Mouse (Mus musculus): ENCODE data around the gene Ccdc12.

Ccdc12 gene

GRCm38 (mm10) chr9:110645219-110645618 lies 11.1 kb upstream of the Ccdc12 start:
- no peak for DNase-seq (ENCODE audit: low spot score)

DNA sequence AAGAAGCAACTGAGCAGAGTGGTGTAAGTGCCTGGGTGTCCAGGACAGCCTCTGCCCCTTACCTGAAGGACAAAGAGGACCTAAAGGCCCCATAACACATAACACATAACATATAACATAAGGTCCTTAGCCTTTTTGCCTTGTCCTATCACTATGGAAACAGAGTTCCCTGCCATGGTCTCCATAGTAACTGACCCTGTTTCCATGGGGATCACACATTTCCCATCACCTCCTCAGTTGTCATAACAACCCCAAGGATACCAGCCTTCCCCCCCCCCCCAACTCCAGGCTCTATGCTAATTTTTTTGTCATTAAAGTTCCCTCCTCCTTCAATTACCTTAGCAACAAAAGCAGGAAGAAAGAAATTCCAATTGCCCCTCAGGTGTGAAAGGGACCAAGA lies 6.5 kb upstream of the Ccdc12 start:
- no peak for DNase-seq (ENCODE audit: low spot score)

DNA sequence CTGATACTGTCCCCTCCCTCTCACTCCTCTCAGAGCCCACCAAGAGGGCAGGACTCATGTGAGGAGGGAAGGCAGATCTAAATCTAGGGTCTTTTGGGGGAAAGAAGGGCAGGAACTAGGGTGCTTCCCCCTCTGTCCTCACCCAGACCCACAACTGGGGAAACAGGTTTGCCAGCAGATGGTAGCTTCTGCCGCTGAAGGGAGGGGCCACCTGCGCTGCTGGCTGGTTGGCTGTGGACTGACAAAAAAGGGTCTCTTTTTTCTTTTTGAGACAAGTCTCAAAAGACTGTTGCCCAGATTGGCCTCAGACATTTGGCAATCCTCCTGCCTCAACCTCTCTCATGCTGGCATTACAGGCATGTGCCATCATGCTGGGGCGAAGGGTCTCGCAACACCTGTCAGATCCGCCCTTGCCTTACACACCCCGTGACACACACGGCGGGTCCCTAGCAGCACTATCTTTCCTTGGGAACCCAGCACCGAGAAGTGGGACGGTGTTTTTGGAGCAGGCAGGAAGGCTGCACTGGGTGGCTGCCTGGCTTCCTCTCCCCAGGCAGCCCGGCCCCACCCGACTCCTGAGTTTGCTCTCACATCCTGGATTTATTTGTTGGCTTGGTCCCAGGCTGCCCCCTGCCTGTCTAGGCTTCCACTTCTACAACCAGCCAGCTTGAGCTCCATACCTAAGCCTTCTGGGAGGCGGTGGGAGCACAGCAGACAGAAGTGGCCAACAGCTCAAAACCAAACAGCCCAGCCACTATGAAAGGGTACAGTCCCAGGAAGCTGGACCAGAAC lies 4.2 kb upstream of the Ccdc12 start:
- DNase-seq (ENCODE audit: low spot score), result no peak

- no peak for DNase-seq (ENCODE audit: low spot score)
These were observed 3.2 kb upstream of the Ccdc12 start for GRCm38 (mm10) chr9:110652963-110653654.

DNA sequence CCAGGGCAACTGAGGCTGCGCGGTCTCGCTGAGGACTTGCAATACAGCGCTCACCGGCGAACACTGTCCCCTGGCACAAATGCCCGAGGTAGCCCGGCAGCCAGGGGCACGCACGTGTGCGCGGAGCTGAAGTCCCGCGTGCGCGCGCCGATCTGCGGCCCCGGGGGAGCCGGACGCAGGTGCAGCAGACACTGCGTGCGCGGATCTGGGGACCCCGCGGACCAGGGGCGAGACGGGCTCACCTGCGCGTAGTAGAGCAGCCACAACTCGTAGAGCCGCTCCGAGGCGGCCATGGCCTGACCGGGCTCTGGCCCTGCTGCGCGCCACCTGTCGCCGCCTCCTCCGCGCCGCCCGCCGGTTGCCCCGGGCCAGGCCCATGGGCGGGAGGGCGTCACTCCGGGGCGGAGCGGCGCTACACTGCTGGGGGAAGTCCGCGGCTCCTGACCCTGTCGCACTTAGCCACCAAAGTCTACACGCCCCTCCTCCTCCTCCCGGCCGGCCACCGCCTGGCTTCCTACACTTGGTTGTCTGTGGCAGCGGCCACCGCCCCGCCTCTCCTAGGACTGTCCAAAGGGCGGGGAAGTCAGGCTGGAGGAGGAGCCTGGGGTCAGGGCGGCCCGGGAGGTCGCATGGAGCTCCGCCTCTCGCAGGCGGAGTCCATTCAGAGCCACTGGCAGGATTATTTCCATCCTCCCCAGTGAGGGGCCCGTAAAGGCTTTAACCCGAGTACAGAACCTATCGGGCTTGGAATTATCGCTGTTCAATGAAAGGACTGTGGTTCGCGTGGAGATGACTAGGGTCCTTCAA lies 2.4 kb upstream of the Ccdc12 start, which contains the start of gene Nbeal2:
Gene Nbeal2 (minus strand): TSS at position 507 of the 807 bp plus-strand sequence.
- DNase-seq (ENCODE audit: low spot score), result peak; percentile 92

GRCm38 (mm10) chr9:110654726-110655650 lies 1.3 kb upstream of the Ccdc12 start:
- no peak for DNase-seq (ENCODE audit: low spot score)

DNA sequence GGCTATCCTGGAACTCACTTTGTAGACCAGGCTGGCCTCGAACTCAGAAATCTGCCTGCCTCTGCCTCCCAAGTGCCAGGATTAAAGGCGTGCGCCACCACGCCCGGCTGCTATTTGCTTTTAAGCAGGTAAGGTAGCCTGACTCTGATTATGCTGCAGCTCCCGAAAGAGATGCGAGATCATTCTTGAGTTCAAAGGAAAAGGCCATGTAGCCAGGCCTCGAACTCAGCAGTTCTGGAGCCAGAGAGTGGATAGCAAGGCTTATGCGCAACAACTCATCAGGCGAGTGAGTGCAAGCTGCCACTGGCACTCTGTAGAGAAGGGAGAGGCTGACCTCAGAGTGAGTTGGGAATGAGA lies 674 bp upstream of the Ccdc12 start:
- DNase-seq (ENCODE audit: low spot score), result no peak

DNA sequence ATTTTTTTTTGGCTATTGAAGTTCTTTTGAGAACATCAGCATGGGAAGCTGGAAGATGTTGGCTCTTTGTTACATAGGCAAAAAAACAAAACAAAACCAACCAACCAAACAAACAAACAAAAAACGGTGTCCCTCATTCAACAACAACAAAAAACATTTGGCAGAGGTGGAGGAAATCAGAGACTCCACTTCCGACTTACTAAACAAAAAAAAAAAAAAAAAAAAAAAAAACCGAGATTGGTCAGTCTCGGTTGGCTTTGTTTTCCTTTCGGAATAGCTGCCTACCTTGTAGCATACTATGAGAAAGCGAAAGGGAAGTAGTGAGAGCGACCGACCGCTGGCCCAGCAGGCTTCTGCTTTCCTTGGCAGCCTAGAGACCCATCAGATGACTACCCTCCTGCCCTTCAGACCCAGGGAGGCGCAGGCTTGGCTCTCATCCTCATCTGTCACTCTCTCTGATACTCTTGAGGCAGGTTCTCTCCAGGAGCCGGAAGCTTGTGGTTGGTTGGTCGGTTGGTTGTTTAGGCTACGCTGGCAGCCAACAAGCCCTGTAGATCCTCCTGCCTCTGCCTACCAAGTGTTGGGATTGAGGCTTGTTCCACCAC lies 1.3 kb downstream of the Ccdc12 start:
- DNase-seq (ENCODE audit: low spot score), result no peak

DNA sequence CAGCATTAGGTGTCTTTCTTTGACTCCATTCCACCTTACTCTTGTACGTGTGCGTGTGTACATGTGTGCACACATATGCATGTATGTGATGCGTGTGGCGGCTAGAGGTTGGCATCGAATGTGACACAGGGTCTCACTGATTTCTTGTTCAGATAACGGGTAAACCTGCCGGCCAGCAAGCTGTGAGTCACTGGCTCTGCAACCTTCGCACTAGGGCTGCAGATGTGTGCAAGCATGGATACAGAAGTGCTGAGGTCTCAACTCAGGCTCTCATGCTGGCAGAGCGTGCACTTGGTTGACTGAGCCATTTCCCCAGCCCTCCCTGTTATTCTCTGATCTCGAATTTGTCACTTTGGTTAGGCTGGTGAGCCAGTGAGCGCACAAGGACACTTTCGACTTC lies 3.2 kb downstream of the Ccdc12 start:
- DNase-seq (ENCODE audit: low spot score), result no peak

- no peak for DNase-seq (ENCODE audit: low spot score)
These were observed 3.9 kb downstream of the Ccdc12 start for GRCm38 (mm10) chr9:110660208-110660607.

GRCm38 (mm10) chr9:110660856-110661612 lies 4.7 kb downstream of the Ccdc12 start:
- no peak for DNase-seq (ENCODE audit: low spot score)

DNA sequence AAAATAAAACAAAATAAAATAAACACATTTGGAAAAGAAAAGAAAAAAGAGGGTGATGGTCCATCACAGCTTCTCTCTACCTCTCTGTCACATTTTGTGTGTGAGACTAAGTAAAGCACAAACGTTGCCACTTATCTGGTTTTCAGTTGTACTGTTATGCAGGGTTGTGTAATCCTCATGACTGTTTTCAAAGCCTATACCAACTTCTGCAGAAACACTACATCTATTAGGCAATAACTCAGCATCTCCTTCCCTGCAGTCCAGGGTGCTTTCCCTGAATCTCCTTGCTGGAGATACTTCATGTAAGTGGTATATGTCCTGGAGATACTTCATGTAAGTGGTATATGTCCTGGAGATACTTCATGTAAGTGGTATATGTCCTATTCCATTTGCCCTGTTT lies 6.5 kb downstream of the Ccdc12 start:
- no peak for DNase-seq (ENCODE audit: low spot score)

- DNase-seq (ENCODE audit: low spot score), result no peak
These were observed 9.6 kb downstream of the Ccdc12 start for GRCm38 (mm10) chr9:110665912-110666311.

DNA sequence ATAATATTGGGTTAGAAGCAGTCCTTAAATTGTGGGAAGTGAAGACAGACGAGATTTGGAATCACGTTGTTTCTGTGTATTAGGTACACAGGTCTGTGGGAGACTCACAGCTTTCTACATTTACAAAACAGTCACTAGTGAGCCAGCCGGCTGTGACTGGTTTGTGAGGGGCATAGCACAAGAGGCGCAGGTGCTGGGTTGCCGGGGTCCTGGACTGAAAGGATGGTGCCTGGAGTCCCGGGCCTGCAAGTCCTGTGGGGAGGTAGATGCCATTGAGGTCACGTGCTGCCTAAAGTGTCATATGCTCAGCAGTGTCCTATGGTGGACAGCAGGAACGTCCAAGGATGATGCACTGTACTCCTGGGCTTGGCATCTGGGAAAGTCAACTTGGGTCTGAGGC lies 10.1 kb downstream of the Ccdc12 start:
- no peak for DNase-seq (ENCODE audit: low spot score)

- peak; percentile 37 for DNase-seq (ENCODE audit: low spot score)
These were observed 11.0 kb downstream of the Ccdc12 start for GRCm38 (mm10) chr9:110667219-110667836.

GRCm38 (mm10) chr9:110668601-110669293 lies 12.4 kb downstream of the Ccdc12 start:
- no peak for DNase-seq (ENCODE audit: low spot score)

- DNase-seq (ENCODE audit: low spot score), result no peak
These were observed 13.5 kb downstream of the Ccdc12 start for GRCm38 (mm10) chr9:110669785-110670184.

- peak; percentile 45 for DNase-seq (ENCODE audit: low spot score)
These were observed 16.3 kb downstream of the Ccdc12 start for GRCm38 (mm10) chr9:110672462-110673106.

All from MN1 (cell line).